Comparison of ENCODE assay signal across 7 mouse cellular contexts in the genomic region with DNA sequence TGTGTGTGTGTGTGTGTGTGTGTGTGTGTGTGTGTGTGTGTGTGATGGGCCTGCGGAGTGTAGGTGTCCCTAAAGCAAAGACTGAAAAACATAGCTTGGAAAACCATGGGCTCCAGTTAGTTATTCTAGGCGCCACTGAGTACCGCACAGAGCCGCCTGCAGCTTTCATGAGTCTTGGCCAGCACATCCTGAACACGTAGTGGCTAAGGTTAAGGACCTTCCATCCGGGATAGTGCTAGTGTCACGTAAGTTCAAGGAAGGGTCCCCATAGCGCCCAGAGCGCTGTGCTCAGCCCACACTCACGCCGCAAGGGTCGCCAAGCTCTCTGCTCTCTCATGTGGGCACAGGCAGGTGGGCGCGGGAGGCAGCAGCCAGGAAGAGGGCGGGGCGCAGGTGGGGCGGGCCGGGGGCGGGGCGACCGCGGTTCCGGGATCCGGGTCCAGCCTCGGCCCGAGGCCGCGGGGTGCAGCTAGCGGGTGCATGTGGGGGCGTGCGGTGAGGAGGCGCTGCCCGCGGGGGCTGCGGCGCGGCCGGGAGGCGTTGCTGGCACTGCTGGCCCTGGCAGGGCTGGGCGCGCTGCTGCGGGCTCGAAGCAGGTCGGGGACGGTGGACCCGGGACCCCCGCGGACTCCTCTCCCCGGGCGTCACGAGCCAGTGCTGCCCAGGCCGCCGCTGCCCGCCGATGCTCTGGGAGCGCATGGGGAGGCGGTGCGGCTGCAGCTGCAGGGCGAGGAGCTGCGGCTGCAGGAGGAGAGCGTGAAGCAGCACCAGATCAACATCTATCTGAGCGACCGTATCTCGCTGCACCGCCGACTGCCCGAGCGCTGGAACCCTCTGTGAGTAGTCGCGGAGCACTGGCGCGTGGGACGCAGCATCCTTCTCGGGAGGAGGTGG. TPM values are rescaled to one million over a fixed set of nuclear protein-coding genes. Genes with fewer than 3 reads are reported as not detected.
A peak's percentile ranks its signal among the peaks of the same experiment; 100 is the strongest.
DNase-seq lines count a peak whose midpoint lies in the region; ATAC-seq and TF ChIP-seq lines count a peak whose summit lies in the region.

A gene (plus strand): TSS at position 417 of the 894 bp plus-strand sequence.

- no peaks in the 10 kb centered on the region for H3K36me3 ChIP-seq in heart, postnatal 0 days (replicated peaks; ENCODE audit: control insufficient read depth, insufficient read depth, low read length)
- no peaks in the 10 kb centered on the region for H3K36me3 ChIP-seq in midbrain, embryonic 14.5 days (ENCODE audit: control insufficient read depth, insufficient read depth, low read length)
- no peaks in the 10 kb centered on the region for H3K36me3 ChIP-seq in stomach, embryonic 16.5 days (ENCODE audit: control insufficient read depth, insufficient read depth, low read length)

- H3K4me2 ChIP-seq in heart, postnatal 0 days (ENCODE audit: low read depth, low read length), result peak within 1 kb of the TSS; percentile 98
- peak within 1 kb of the TSS; percentile 99 for H3K4me2 ChIP-seq in midbrain, embryonic 14.5 days (ENCODE audit: low read length)
- H3K4me2 ChIP-seq in stomach, embryonic 16.5 days (ENCODE audit: low read depth, low read length), result peak within 1 kb of the TSS; percentile 98

- H3K27ac ChIP-seq in cortical plate, adult 2 months (ENCODE audit: insufficient read depth, low read length), result no peak within 1 kb of the TSS
- H3K27ac ChIP-seq in heart, postnatal 0 days (ENCODE audit: low read depth), result no peak within 1 kb of the TSS
- no peak within 1 kb of the TSS for H3K27ac ChIP-seq in midbrain, embryonic 14.5 days (replicated peaks; ENCODE audit: low read depth, low read length)
- H3K27ac ChIP-seq in stomach, embryonic 16.5 days (ENCODE audit: low read length), result peak within 1 kb of the TSS; percentile 60

- no peak for TF ChIP-seq POLR2A in cortical plate, adult 2 months (IDR thresholded peaks at IDR 0.05; ENCODE audit: extremely low read depth, insufficient read depth, low read length)

- intact Hi-C loops in left cerebral cortex, postnatal 25 days (cut with DNase I), result no loop called here

- TF ChIP-seq EP300 in heart, postnatal 0 days (IDR thresholded peaks at IDR 0.05; ENCODE audit: low read depth), result no peak

- H3K9ac ChIP-seq in heart, postnatal 0 days (replicated peaks; ENCODE audit: low read depth, low read length), result no peak within 1 kb of the TSS; the same call in 1 of the 2 replicates
- peak within 1 kb of the TSS; percentile 77 for H3K9ac ChIP-seq in midbrain, embryonic 14.5 days (replicated peaks; ENCODE audit: low read length)
- H3K9ac ChIP-seq in stomach, embryonic 16.5 days (ENCODE audit: low read length), result peak within 1 kb of the TSS; percentile 83

- H3K27me3 ChIP-seq in heart, postnatal 0 days (ENCODE audit: control insufficient read depth, insufficient read depth, low read length), result peaks cover 33% of the 10 kb centered on the region
- H3K27me3 ChIP-seq in midbrain, embryonic 14.5 days (ENCODE audit: control insufficient read depth, insufficient read depth, low read length), result peaks cover 23% of the 10 kb centered on the region
- peaks cover 11% of the 10 kb centered on the region for H3K27me3 ChIP-seq in stomach, embryonic 16.5 days (ENCODE audit: control insufficient read depth, insufficient read depth, low read length)

- DNase-seq in urinary bladder, postnatal 14 days (ENCODE audit: low spot score), result peak; percentile 34
- DNase-seq in urinary bladder, postnatal 25 days (ENCODE audit: low spot score), result no peak
- DNase-seq in heart, postnatal 0 days (ENCODE audit: low spot score), result no peak
- DNase-seq in left cerebral cortex, postnatal 25 days (ENCODE audit: low spot score in 2 of 2), result peak; percentile 24 to 46
- DNase-seq in midbrain, embryonic 14.5 days, result peak; percentile 74

- peak within 1 kb of the TSS; percentile 61 for H3K4me3 ChIP-seq in cortical plate, adult 2 months (ENCODE audit: insufficient read depth, low read length)
- H3K4me3 ChIP-seq in heart, postnatal 0 days (ENCODE audit: low read depth, low read length), result peak within 1 kb of the TSS; percentile 62
- peak within 1 kb of the TSS; percentile 70 for H3K4me3 ChIP-seq in midbrain, embryonic 14.5 days (replicated peaks; ENCODE audit: low read depth, low read length)
- peak within 1 kb of the TSS; percentile 74 for H3K4me3 ChIP-seq in stomach, embryonic 16.5 days (replicated peaks; ENCODE audit: low read length)

- TF ChIP-seq CTCF in cortical plate, adult 2 months (IDR thresholded peaks at IDR 0.05; ENCODE audit: extremely low read depth, insufficient read depth, low read length), result no peak
- no peak for TF ChIP-seq CTCF in heart, postnatal 0 days (IDR thresholded peaks at IDR 0.05; ENCODE audit: low read depth)

- no peaks in the 10 kb centered on the region for H3K9me3 ChIP-seq in heart, postnatal 0 days (replicated peaks; ENCODE audit: control insufficient read depth, low read length)
- no peaks in the 10 kb centered on the region for H3K9me3 ChIP-seq in midbrain, embryonic 14.5 days (ENCODE audit: control insufficient read depth, low read length)
- no peaks in the 10 kb centered on the region for H3K9me3 ChIP-seq in stomach, embryonic 16.5 days (replicated peaks; ENCODE audit: control insufficient read depth, low read length)

- WGBS in heart, postnatal 0 days, result 1% methylated on average over 55 of the region's 74 CpGs
- WGBS in midbrain, embryonic 14.5 days, result under 1% methylated on average over 73 of the region's 74 CpGs
- under 1% methylated on average over 72 of the region's 74 CpGs for WGBS in stomach, embryonic 16.5 days

- no peaks in the 10 kb centered on the region; the same call in 1 of the 2 replicates for H3K4me1 ChIP-seq in cortical plate, adult 2 months (ENCODE audit: control insufficient read depth, insufficient read depth, low read length)
- H3K4me1 ChIP-seq in heart, postnatal 0 days (ENCODE audit: control insufficient read depth, insufficient read depth), result no peaks in the 10 kb centered on the region
- peaks cover 9% of the 10 kb centered on the region for H3K4me1 ChIP-seq in midbrain, embryonic 14.5 days (ENCODE audit: control insufficient read depth, insufficient read depth, low read length)
- peaks cover 8% of the 10 kb centered on the region for H3K4me1 ChIP-seq in stomach, embryonic 16.5 days (ENCODE audit: control insufficient read depth, insufficient read depth, low read length)

- peak; percentile 36; the same call in 1 of the 2 replicates for ATAC-seq in heart, postnatal 0 days (ENCODE audit: insufficient read depth, low read depth)
- peak; percentile 74 for ATAC-seq in midbrain, embryonic 14.5 days (ENCODE audit: low FRiP score, low TSS enrichment)
- ATAC-seq in stomach, embryonic 16.5 days (ENCODE audit: insufficient read depth, low FRiP score), result peak; percentile 79; the same call in 1 of the 2 replicates

RNA-seq across cellular contexts. Expression of the gene that starts here (rescaled TPM):
- polyA plus RNA-seq in cortical plate, adult 2 months (2012; rRNA removed), result 2.5 TPM in 2 replicates
- 0.70 and 1.9 TPM in 2 replicates for total RNA-seq in heart, postnatal 0 days (2014; rRNA removed; ENCODE audit: low replicate concordance)
- 1.1 and 1.4 TPM in 2 replicates for polyA plus RNA-seq in heart, postnatal 0 days (2015; fragmentation: Nextera tagmentation; extraction: Ambion mirVana)
- total RNA-seq in left cerebral cortex, postnatal 25 days (2021), result 1 to 10 TPM in 1 of 2 experiments, under 1 TPM in 1; 0.76 to 1.2 TPM
- polyA plus RNA-seq in midbrain, embryonic 14.5 days (2014; fragmentation: Nextera tagmentation; extraction: Ambion mirVana), result 1.8 and 3.1 TPM in 2 replicates
- polyA plus RNA-seq in stomach, embryonic 16.5 days (2015; fragmentation: Nextera tagmentation; extraction: Ambion mirVana), result 30.7 and 38.4 TPM in 2 replicates

Comparison
In these comparisons a context has a peak if more than half of its experiments do, and no peak if none do; other contexts are left out.
1. DNase-seq: peak in urinary bladder, postnatal 14 days (single experiment), left cerebral cortex, postnatal 25 days (2 of 2) and midbrain, embryonic 14.5 days (single experiment); none in urinary bladder, postnatal 25 days (single experiment) and heart, postnatal 0 days (single experiment).
2. Peak in every context shown above with its lines, with median percentiles within 50 percentile points of each other: H3K4me3 ChIP-seq, ATAC-seq and H3K4me2 ChIP-seq.